Mouse (Mus musculus) heart, embryonic 11.5 days (tissue): ENCODE measurements around the gene Gm10643. TPM values are rescaled to one million over a fixed set of nuclear protein-coding genes. Genes with fewer than 3 reads are reported as not detected.

Experiments
- ATAC-seq: fragments of 200-750 bp; cut with Nextera tagmentation; replicated peaks from 2 replicates; pipeline ENCODE4 v1.8.0; 2017; ENCODE audit warnings: moderate library complexity; ENCODE audit not compliant: insufficient number of reproducible peaks, low FRiP score, low TSS enrichment
- H3K27ac ChIP-seq: fragments of 300-500 bp; sonication (generic); 2 replicates; pipeline ENCODE4 v1.5.1; 2014; ENCODE audit warnings: mild to moderate bottlenecking, low read depth, low read length
- H3K27me3 ChIP-seq: fragments of 300-500 bp; sonication (generic); 2 replicates; pipeline ENCODE4 v1.6.1; 2014; ENCODE audit warnings: mild to moderate bottlenecking, low read length, mixed read lengths; ENCODE audit not compliant: control insufficient read depth, insufficient read depth
- H3K36me3 ChIP-seq: fragments of 300-500 bp; sonication (generic); 2 replicates; pipeline ENCODE4 v1.6.1; 2014; ENCODE audit warnings: mild to moderate bottlenecking, low read length, moderate library complexity, mixed read lengths; ENCODE audit not compliant: control insufficient read depth, insufficient read depth
- H3K4me1 ChIP-seq: fragments of 300-500 bp; sonication (generic); 2 replicates; pipeline ENCODE4 v1.6.1; 2014; ENCODE audit warnings: low read length; ENCODE audit not compliant: control insufficient read depth, insufficient read depth
- H3K4me2 ChIP-seq: fragments of 300-500 bp; sonication (generic); 2 replicates; pipeline ENCODE4 v1.6.1; 2014; ENCODE audit warnings: mild to moderate bottlenecking, moderate library complexity
- H3K4me3 ChIP-seq: fragments of 300-500 bp; sonication (generic); 2 replicates; pipeline ENCODE4 v1.5.1; 2014; ENCODE audit warnings: low read depth, low read length
- H3K9ac ChIP-seq: fragments of 300-500 bp; sonication (generic); 2 replicates; pipeline ENCODE4 v1.6.1; 2014; ENCODE audit warnings: mild to moderate bottlenecking, low read depth, low read length, moderate library complexity
- H3K9me3 ChIP-seq: fragments of 300-500 bp; sonication (generic); replicated peaks from 2 replicates; pipeline ENCODE4 v1.6.1; 2016; ENCODE audit warnings: low read length; ENCODE audit not compliant: control insufficient read depth
- WGBS: fragments of 180-500 bp; shearing (Covaris S2); extraction: QIAGEN DNeasy Blood & Tissue Kit; methylation state at CpG from one replicate; pipeline ENCODE4 v1.1.7; 2014; ENCODE audit not compliant: insufficient replicate concordance; 5-methylcytosine and 5-hydroxymethylcytosine counted together
- polyA plus RNA-seq: library from polyadenylated mRNA; unstranded; fragments of >200 nt; fragmentation: Nextera tagmentation; extraction: Ambion mirVana; gene quantifications from 2 replicates; pipeline ENCODE4 v1.2.1, GENCODE M21; 2014

Gene Gm10643
- polyA plus RNA-seq, 1 experiment from 2014 or later = 1.0 TPM

GRCm38 (mm10) chr8:84096061-84096460, 31.1 kb upstream of the Gm10643 start:
- no peak overlapping the region for H3K9ac ChIP-seq
- H3K9me3 ChIP-seq = no peaks in the 10 kb centered on the region
- no peak overlapping the region for H3K27ac ChIP-seq
- H3K4me3 ChIP-seq = no peak overlapping the region
- ATAC-seq = no peak
- no peaks in the 10 kb centered on the region for H3K4me1 ChIP-seq
- whole genome bisulfite sequencing = 75% methylated on average over 8 of the region's 8 CpGs
- no peak overlapping the region for H3K4me2 ChIP-seq
- no peaks in the 10 kb centered on the region for H3K27me3 ChIP-seq
- peaks cover 27% of the 10 kb centered on the region for H3K36me3 ChIP-seq

- H3K36me3 ChIP-seq = peaks cover 22% of the 10 kb centered on the region
These were observed 25.6 kb upstream of the Gm10643 start for GRCm38 (mm10) chr8:84090585-84090984.

DNA sequence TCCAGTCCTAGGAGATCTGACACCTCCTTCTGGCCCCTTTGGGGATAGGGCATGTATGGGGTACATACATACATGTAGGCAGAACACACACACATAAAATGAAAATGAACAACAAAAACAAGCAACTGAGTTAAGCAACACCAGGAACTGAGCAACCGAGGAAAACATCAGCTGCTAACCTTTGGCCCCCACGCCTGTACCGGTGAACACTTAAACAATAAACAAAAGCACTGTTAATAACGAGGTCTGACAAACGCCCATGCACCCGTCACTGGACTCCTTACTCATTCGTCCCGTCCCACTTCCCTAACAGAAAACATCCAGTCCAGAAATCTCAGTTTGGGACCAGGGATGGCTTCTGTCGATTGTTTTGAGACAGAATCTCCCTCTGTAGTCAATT, 24.3 kb upstream of the Gm10643 start:
- Histone ChIP-seq H3K4me3 (no peak overlapping the region), H3K36me3 (peaks cover 17% of the 10 kb centered on the region), H3K4me1 (no peaks in the 10 kb centered on the region), H3K4me2 (no peak overlapping the region), H3K9ac (no peak overlapping the region), H3K27me3 (no peaks in the 10 kb centered on the region), H3K9me3 (no peaks in the 10 kb centered on the region), H3K27ac (no peak overlapping the region)
- no peak for ATAC-seq
- 83% methylated on average over 9 of the region's 9 CpGs for WGBS

More at GRCm38 (mm10) chr8:84090585-84090984, 25.6 kb upstream of the Gm10643 start:
- Histone ChIP-seq H3K27me3 (no peaks in the 10 kb centered on the region), H3K27ac (no peak overlapping the region), H3K4me3 (no peak overlapping the region), H3K4me2 (no peak overlapping the region), H3K4me1 (no peaks in the 10 kb centered on the region), H3K9ac (no peak overlapping the region), H3K9me3 (no peaks in the 10 kb centered on the region)
- 91% methylated on average over 8 of the region's 8 CpGs for WGBS
- no peak for ATAC-seq

- peaks cover 20% of the 10 kb centered on the region for H3K36me3 ChIP-seq
These were observed 22.9 kb upstream of the Gm10643 start for GRCm38 (mm10) chr8:84087821-84088220.

GRCm38 (mm10) chr8:84087156-84087555, 22.2 kb upstream of the Gm10643 start:
- no peak overlapping the region for H3K4me3 ChIP-seq
- H3K36me3 ChIP-seq = peaks cover 25% of the 10 kb centered on the region
- no peaks in the 10 kb centered on the region for H3K9me3 ChIP-seq
- H3K4me1 ChIP-seq = no peaks in the 10 kb centered on the region
- no peaks in the 10 kb centered on the region for H3K27me3 ChIP-seq
- ATAC-seq = no peak
- no peak overlapping the region for H3K4me2 ChIP-seq
- 87% methylated on average over 7 of the region's 7 CpGs for WGBS
- H3K9ac ChIP-seq = no peak overlapping the region
- no peak overlapping the region for H3K27ac ChIP-seq

More at GRCm38 (mm10) chr8:84087821-84088220, 22.9 kb upstream of the Gm10643 start:
- Histone ChIP-seq H3K27me3 (no peaks in the 10 kb centered on the region), H3K9ac (no peak overlapping the region), H3K27ac (no peak overlapping the region), H3K4me3 (no peak overlapping the region), H3K9me3 (no peaks in the 10 kb centered on the region), H3K4me1 (no peaks in the 10 kb centered on the region), H3K4me2 (no peak overlapping the region)
- ATAC-seq = no peak
- WGBS = 92% methylated on average over 14 of the region's 14 CpGs

GRCm38 (mm10) chr8:84084341-84085115, 19.6 kb upstream of the Gm10643 start:
- no peak overlapping the region for H3K4me3 ChIP-seq
- H3K4me2 ChIP-seq = peak overlapping the region; percentile 39
- peaks cover 32% of the 10 kb centered on the region for H3K36me3 ChIP-seq
- no peaks in the 10 kb centered on the region for H3K4me1 ChIP-seq
- 49% methylated on average over 42 of the region's 42 CpGs for WGBS
- no peak for ATAC-seq
- H3K27ac ChIP-seq = no peak overlapping the region
- no peaks in the 10 kb centered on the region for H3K9me3 ChIP-seq
- H3K9ac ChIP-seq = 0 out of 2 replicates have a peak overlapping the region, but pooled peaks have one; percentile 24
- no peaks in the 10 kb centered on the region for H3K27me3 ChIP-seq

DNA sequence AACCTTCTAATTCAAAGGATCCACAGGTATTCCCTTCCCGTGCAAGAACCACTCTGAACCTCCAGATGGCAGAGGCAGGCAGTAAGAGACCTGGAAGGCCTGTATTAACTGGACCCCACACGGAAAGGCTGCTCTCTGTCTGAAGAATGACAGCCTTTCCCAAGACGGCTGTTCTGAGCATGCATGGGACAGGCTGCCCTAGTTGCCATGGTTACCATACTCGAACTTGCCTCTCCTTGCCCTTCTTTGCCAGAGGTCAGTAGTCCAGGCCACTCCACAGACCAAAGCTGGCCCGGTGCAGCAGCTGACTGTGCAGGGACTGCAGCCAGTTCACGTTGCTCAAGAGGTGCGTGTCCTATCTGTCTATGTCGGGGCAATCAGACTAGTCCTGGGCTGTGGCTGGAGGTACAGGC, 18.9 kb upstream of the Gm10643 start:
- H3K27ac ChIP-seq = no peak overlapping the region
- no peak overlapping the region for H3K4me2 ChIP-seq
- no peak overlapping the region for H3K9ac ChIP-seq
- H3K36me3 ChIP-seq = peaks cover 32% of the 10 kb centered on the region
- H3K4me3 ChIP-seq = no peak overlapping the region
- no peaks in the 10 kb centered on the region for H3K9me3 ChIP-seq
- 35% methylated on average over 8 of the region's 8 CpGs for WGBS
- no peak for ATAC-seq
- peaks cover 4% of the 10 kb centered on the region for H3K4me1 ChIP-seq
- H3K27me3 ChIP-seq = no peaks in the 10 kb centered on the region

GRCm38 (mm10) chr8:84079206-84079605, 14.3 kb upstream of the Gm10643 start:
- Histone ChIP-seq H3K4me3 (no peak overlapping the region), H3K27ac (no peak overlapping the region), H3K9ac (no peak overlapping the region), H3K9me3 (no peaks in the 10 kb centered on the region), H3K4me2 (no peak overlapping the region), H3K4me1 (peaks cover 7% of the 10 kb centered on the region), H3K36me3 (peaks cover 23% of the 10 kb centered on the region), H3K27me3 (no peaks in the 10 kb centered on the region)
- WGBS = 63% methylated on average over 5 of the region's 5 CpGs
- no peak for ATAC-seq

DNA sequence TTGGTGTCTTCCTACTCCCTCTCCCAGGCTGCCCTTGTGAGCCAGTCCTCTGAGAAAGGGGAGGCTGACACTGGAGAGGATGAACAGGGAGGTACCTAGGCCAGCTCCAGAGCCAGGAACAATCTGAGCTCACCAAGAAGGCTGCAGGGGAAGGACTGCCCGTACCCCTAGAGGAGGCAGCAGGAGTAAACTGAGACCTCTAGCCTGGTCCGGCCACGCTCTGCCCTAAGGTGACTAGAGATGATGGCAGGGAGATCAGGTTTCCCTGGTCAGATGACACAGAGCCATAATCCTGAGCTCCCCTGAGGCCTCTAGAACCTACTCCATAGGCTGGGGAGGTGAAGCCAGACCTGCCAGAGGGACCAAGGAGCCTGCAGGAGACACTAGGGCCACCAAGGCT, 11.9 kb upstream of the Gm10643 start:
- Histone ChIP-seq H3K36me3 (peaks cover 10% of the 10 kb centered on the region), H3K4me2 (no peak overlapping the region), H3K27me3 (no peaks in the 10 kb centered on the region), H3K27ac (no peak overlapping the region), H3K4me1 (peaks cover 7% of the 10 kb centered on the region), H3K9ac (no peak overlapping the region), H3K9me3 (no peaks in the 10 kb centered on the region), H3K4me3 (no peak overlapping the region)
- no peak for ATAC-seq
- WGBS = 82% methylated on average over 3 of the region's 3 CpGs
